Mouse (Mus musculus): ENCODE data around the gene Fcrl5. TPM values are rescaled to one million over a fixed set of nuclear protein-coding genes. Genes with fewer than 3 reads are reported as not detected.

Gene Fcrl5
- polyA plus RNA-seq, 1 experiment from 2014 or later = not detected

DNA sequence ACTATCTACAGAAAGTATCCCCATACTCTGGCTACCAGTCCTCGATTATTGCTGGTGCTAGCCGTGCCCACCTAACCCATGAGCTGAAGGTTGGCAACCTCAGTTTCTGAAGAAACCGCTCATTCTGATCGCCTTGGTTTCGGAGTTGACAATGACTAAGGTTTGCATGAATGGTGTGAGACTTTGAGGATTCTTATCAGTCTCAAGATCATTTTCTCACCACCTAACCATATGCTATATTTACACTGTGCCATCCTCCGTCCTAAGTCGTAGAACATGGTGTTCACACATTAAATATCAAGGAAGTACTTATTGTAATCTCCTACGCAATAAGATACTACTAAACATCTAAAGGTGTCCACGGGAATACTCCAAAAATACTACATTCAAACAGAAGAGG lies 88.1 kb downstream of the Fcrl5 start:
- Histone ChIP-seq H3K36me3 (peaks cover 12% of the 10 kb centered on the region), H3K9ac (no peak overlapping the region), H3K9me3 (no peaks in the 10 kb centered on the region), H3K27ac (no peak overlapping the region), H3K4me2 (replicated peaks) (no peak overlapping the region), H3K4me1 (peaks cover 15% of the 10 kb centered on the region), H3K4me3 (no peak overlapping the region), H3K27me3 (replicated peaks) (no peaks in the 10 kb centered on the region)
- WGBS = 92% methylated on average over 9 of the region's 9 CpGs
- no peak for ATAC-seq (ENCODE audit: low FRiP score, low read depth)

- Histone ChIP-seq H3K27ac (peak within 1 kb of the TSS; percentile 75), H3K4me1 (peaks cover 15% of the 10 kb centered on the region)
- 7% methylated on average over 63 of the region's 64 CpGs for WGBS
Measured at GRCm38 (mm10) chr3:87525043-87525836, 89.7 kb downstream of the Fcrl5 start, which contains the start of gene Etv3. Etv3 (plus strand) TSS chr3:87525407.

DNA sequence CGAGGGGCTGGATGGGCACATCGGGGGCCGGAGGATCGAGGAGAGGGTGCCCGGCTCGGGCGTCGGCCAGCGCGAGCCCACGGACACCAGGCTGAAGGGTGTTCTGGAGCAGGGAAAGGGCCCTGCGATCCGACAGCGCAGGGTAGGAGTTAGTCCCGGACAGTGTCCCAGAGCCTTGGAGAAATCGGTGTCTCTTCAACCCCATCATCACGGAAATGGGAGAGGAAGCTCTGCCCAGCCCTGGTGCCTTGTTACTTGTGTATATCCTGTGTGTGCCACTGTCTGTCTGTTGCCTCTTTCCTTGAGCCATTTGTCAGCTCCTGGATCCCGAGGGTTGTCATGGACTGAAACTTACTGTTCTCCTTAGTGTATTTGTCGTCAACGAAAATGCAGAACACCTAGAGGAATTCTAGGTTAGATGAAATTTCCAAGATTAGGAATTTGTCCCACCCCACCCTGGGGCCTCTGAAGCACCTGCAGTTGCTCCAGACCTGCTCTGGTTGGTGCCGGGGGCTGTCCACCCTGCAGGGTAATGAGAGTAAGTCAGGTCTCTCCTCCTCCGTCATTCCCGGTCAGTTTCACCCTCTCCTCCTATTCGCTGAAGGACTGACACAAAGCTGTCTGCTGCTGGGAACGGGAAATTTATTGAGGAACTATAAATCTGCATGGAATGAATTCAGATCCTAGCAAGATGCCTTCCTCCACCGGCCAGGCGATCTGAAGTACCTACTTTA lies 90.4 kb downstream of the Fcrl5 start:
- ATAC-seq (ENCODE audit: low FRiP score, low read depth) = peak; percentile 68
- H3K4me1 ChIP-seq = peaks cover 15% of the 10 kb centered on the region
- peak overlapping the region; percentile 99 for H3K9ac ChIP-seq
- peak overlapping the region; percentile 76 for H3K4me2 ChIP-seq (replicated peaks)
- no peaks in the 10 kb centered on the region for H3K9me3 ChIP-seq
- peaks cover 34% of the 10 kb centered on the region for H3K36me3 ChIP-seq
- peak overlapping the region; percentile 96 for H3K4me3 ChIP-seq
- no peaks in the 10 kb centered on the region for H3K27me3 ChIP-seq (replicated peaks)
- 4% methylated on average over 27 of the region's 27 CpGs for WGBS
- H3K27ac ChIP-seq = peak overlapping the region; percentile 75

More at GRCm38 (mm10) chr3:87525043-87525836, 89.7 kb downstream of the Fcrl5 start, which contains the start of gene Etv3:
- no peaks in the 10 kb centered on the region for H3K9me3 ChIP-seq
- peaks cover 27% of the 10 kb centered on the region for H3K36me3 ChIP-seq
- peak; percentile 97 for ATAC-seq (ENCODE audit: low FRiP score, low read depth)
- peak within 1 kb of the TSS; percentile 76 for H3K4me2 ChIP-seq (replicated peaks)
- peak within 1 kb of the TSS; percentile 99 for H3K9ac ChIP-seq
- H3K27me3 ChIP-seq (replicated peaks) = no peaks in the 10 kb centered on the region
- H3K4me3 ChIP-seq = peak within 1 kb of the TSS; percentile 96

DNA sequence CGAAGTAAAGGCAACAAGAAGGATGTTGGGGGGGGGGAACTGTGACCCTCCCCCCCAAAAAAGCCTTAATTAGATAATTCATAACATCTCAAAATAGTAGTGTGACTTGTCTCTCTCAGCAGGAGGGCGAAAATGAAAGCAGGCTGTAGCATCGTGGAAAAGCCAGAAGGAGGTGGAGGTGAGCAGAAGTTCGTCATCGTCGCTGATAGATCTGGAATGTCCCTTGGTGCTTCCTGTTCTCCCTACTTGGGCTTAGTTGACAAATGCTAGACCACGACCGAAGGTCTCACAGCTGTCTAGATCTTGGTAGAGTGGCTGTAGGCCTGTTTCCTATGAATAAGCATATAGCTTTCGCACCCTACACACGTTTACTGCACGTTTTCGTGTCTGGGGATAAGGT lies 91.6 kb downstream of the Fcrl5 start:
- H3K4me3 ChIP-seq = no peak overlapping the region
- no peak for ATAC-seq (ENCODE audit: low FRiP score, low read depth)
- peaks cover 44% of the 10 kb centered on the region for H3K36me3 ChIP-seq
- H3K4me1 ChIP-seq = peaks cover 15% of the 10 kb centered on the region
- WGBS = 93% methylated on average over 12 of the region's 12 CpGs
- H3K27ac ChIP-seq = no peak overlapping the region
- no peak overlapping the region for H3K4me2 ChIP-seq (replicated peaks)
- H3K27me3 ChIP-seq (replicated peaks) = no peaks in the 10 kb centered on the region
- H3K9me3 ChIP-seq = no peaks in the 10 kb centered on the region
- no peak overlapping the region for H3K9ac ChIP-seq

DNA sequence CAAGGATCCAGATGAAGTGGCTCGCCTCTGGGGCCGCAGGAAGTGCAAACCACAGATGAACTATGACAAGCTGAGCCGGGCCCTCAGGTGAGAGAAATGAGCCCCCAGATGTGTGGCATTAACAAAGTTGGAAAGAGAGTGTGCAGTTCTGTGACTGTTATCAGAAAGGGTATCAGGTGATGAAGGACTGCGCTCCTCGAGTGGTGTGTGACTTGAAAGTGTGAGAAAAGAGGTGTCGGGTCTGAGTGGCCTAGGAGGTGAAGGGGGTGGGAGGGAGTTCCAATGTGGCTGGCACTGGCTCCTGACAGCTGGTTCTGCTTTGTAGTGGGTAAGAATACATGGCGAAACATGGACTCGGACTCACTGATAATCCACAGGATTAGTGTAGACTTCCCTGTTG lies 92.4 kb downstream of the Fcrl5 start:
- peaks cover 15% of the 10 kb centered on the region for H3K4me1 ChIP-seq
- no peak overlapping the region for H3K4me2 ChIP-seq (replicated peaks)
- no peak for ATAC-seq (ENCODE audit: low FRiP score, low read depth)
- H3K27ac ChIP-seq = no peak overlapping the region
- H3K9ac ChIP-seq = no peak overlapping the region
- no peak overlapping the region for H3K4me3 ChIP-seq
- H3K27me3 ChIP-seq (replicated peaks) = no peaks in the 10 kb centered on the region
- 95% methylated on average over 8 of the region's 8 CpGs for WGBS
- H3K36me3 ChIP-seq = peaks cover 53% of the 10 kb centered on the region
- no peaks in the 10 kb centered on the region for H3K9me3 ChIP-seq

GRCm38 (mm10) chr3:87528841-87529240 lies 93.3 kb downstream of the Fcrl5 start:
- H3K27me3 ChIP-seq (replicated peaks) = no peaks in the 10 kb centered on the region
- no peak overlapping the region for H3K27ac ChIP-seq
- no peak overlapping the region for H3K4me3 ChIP-seq
- 93% methylated on average over 8 of the region's 8 CpGs for WGBS
- no peak for ATAC-seq (ENCODE audit: low FRiP score, low read depth)
- peaks cover 61% of the 10 kb centered on the region for H3K36me3 ChIP-seq
- no peak overlapping the region for H3K4me2 ChIP-seq (replicated peaks)
- no peaks in the 10 kb centered on the region for H3K9me3 ChIP-seq
- peaks cover 15% of the 10 kb centered on the region for H3K4me1 ChIP-seq
- H3K9ac ChIP-seq = no peak overlapping the region

GRCm38 (mm10) chr3:87529568-87529967 lies 94.0 kb downstream of the Fcrl5 start:
- no peaks in the 10 kb centered on the region for H3K9me3 ChIP-seq
- H3K4me3 ChIP-seq = no peak overlapping the region
- peaks cover 15% of the 10 kb centered on the region for H3K4me1 ChIP-seq
- no peak overlapping the region for H3K9ac ChIP-seq
- no peak overlapping the region for H3K27ac ChIP-seq
- 94% methylated on average over 11 of the region's 11 CpGs for WGBS
- no peaks in the 10 kb centered on the region for H3K27me3 ChIP-seq (replicated peaks)
- no peak overlapping the region for H3K4me2 ChIP-seq (replicated peaks)
- no peak for ATAC-seq (ENCODE audit: low FRiP score, low read depth)
- peaks cover 68% of the 10 kb centered on the region for H3K36me3 ChIP-seq

GRCm38 (mm10) chr3:87530234-87530633 lies 94.7 kb downstream of the Fcrl5 start:
- Histone ChIP-seq H3K4me2 (replicated peaks) (no peak overlapping the region), H3K9me3 (no peaks in the 10 kb centered on the region), H3K9ac (no peak overlapping the region), H3K4me1 (peaks cover 12% of the 10 kb centered on the region), H3K36me3 (peaks cover 75% of the 10 kb centered on the region), H3K4me3 (no peak overlapping the region), H3K27ac (no peak overlapping the region), H3K27me3 (replicated peaks) (no peaks in the 10 kb centered on the region)
- ATAC-seq (ENCODE audit: low FRiP score, low read depth) = no peak
- WGBS = 96% methylated on average over 3 of the region's 3 CpGs

DNA sequence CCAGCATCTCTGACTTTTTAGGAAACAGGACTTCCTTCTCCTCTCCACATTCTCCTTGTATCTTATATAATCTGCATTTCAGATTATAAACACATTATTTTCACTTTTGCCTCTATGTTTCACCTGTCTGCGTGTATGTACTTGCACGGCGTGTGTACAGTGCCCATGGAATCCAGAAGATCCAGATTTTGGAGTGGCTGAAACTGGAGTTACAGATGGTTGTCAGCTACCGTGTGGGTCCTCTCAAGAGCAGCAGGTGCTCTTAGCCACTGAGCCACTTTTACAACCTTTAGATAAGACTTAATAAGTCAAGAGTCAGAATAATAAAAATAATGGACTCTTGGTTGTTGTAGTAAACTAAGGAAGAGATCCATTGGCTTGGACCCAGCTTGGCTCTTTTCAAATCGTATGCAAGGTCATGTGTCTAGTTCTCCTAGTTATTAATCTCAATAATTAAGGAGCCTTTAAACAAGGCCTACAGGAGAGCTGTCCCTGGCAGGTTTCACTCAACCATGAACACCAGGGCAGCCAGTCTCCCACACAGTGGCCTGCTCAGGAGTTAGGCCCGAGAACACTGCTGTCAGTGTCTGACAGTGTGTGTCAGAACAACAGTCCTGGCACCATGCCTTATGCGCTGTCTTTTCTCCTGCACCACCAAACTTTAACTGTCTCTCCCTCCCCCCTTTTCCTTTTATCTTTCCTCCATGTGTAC lies 98.2 kb downstream of the Fcrl5 start:
- Histone ChIP-seq H3K9me3 (no peaks in the 10 kb centered on the region), H3K27ac (no peak overlapping the region), H3K36me3 (peaks cover 98% of the 10 kb centered on the region), H3K27me3 (replicated peaks) (no peaks in the 10 kb centered on the region), H3K9ac (no peak overlapping the region), H3K4me1 (no peaks in the 10 kb centered on the region), H3K4me2 (replicated peaks) (no peak overlapping the region), H3K4me3 (no peak overlapping the region)
- 93% methylated on average over 7 of the region's 7 CpGs for WGBS
- ATAC-seq (ENCODE audit: low FRiP score, low read depth) = no peak

DNA sequence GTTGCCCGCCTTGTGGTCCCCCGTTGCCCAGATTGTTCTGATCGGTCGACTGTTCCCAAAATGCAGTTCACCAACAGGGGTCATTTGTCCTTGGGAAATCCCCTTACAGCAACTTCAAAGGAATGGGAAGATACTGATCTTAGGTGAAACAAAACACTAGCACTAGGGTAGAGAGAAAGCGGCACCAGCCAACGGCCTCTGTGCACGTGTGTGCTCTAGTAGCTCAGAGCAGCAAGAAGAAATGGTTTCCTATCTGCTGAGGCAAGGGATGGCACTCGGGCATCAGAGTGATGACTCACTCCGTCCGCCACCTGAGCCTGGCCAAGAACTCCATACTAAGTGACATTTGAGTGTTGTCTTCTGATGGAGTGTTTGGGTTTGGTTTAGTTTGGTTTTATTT lies 102.5 kb downstream of the Fcrl5 start:
- H3K9ac ChIP-seq = no peak overlapping the region
- H3K27ac ChIP-seq = no peak overlapping the region
- H3K4me3 ChIP-seq = no peak overlapping the region
- no peaks in the 10 kb centered on the region for H3K9me3 ChIP-seq
- WGBS = 83% methylated on average over 10 of the region's 10 CpGs
- H3K4me1 ChIP-seq = peaks cover 12% of the 10 kb centered on the region
- H3K36me3 ChIP-seq = peaks cover 67% of the 10 kb centered on the region
- no peak overlapping the region for H3K4me2 ChIP-seq (replicated peaks)
- no peak for ATAC-seq (ENCODE audit: low FRiP score, low read depth)
- no peaks in the 10 kb centered on the region for H3K27me3 ChIP-seq (replicated peaks)

DNA sequence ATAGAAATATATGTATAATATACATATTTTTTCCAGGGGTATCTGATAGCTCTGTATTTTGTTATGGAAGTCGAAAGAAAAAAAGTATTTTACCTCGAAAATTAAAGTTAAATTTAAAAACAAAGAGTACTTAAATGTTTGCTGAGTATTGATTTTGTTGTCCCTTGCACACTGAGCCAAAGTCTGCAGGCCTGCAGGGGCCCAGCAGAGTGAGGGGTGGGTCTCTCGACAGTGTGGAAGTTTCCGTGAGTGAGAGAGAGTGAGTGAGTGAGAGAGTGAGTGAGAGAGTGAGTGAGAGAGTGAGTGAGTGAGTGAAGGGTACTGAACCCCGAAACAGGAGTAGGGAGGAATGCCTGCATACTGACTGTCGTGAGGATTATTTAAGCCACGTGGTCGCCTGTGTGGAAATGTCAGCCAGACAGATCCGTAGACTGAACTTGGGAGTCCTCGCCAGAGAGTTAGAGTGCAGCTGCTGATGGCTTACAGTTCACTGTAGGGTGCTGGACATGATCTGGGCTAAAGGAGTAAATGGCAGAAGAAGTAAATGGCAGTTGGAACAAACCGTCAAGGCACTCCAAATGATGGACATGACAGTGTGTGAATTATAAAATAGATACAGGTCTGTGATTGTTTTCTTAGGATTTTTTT lies 104.6 kb downstream of the Fcrl5 start:
- Histone ChIP-seq H3K4me2 (replicated peaks) (no peak overlapping the region), H3K27ac (no peak overlapping the region), H3K4me1 (peaks cover 12% of the 10 kb centered on the region), H3K36me3 (peaks cover 46% of the 10 kb centered on the region), H3K27me3 (replicated peaks) (no peaks in the 10 kb centered on the region), H3K4me3 (no peak overlapping the region), H3K9me3 (no peaks in the 10 kb centered on the region), H3K9ac (no peak overlapping the region)
- ATAC-seq (ENCODE audit: low FRiP score, low read depth) = no peak
- 75% methylated on average over 11 of the region's 11 CpGs for whole genome bisulfite sequencing

DNA sequence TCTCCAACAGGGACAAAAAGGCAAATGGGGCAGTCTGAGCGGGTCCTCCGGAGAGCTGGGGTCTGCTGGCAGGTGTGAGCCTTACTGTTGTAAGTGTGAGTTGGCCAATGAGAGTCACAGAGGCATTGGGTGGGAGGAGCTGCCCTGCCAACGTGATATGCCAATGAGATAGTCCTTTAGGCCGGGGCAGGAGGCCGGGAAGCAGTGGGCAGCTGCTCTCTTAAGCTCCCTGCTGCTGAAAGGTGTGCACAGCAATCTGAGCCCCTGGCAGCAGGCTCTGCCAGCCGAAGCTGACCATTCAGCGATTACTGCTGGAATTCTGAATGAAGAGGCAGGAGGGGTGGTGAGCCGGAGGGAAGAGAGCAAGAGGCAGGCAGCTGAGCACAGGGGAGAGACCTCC lies 105.1 kb downstream of the Fcrl5 start:
- Histone ChIP-seq H3K27me3 (replicated peaks) (no peaks in the 10 kb centered on the region), H3K9ac (no peak overlapping the region), H3K36me3 (peaks cover 40% of the 10 kb centered on the region), H3K9me3 (no peaks in the 10 kb centered on the region), H3K4me3 (no peak overlapping the region), H3K27ac (no peak overlapping the region), H3K4me2 (replicated peaks) (no peak overlapping the region), H3K4me1 (peaks cover 12% of the 10 kb centered on the region)
- no peak for ATAC-seq (ENCODE audit: low FRiP score, low read depth)
- WGBS = 22% methylated on average over 8 of the region's 8 CpGs
